Mouse (Mus musculus): ENCODE measurements at regions not wholly inside any gene's neighbourhood (a gene's known extent, or its start where the extent isn't known, plus 50 kb on each side); places are given as distances from the start of the nearest gene placed in this dataset.
A peak's percentile ranks its signal among the peaks of the same experiment; 100 is the strongest.

- Histone ChIP-seq H3K9ac (ENCODE audit: low read depth, low read length) (no peak overlapping the region), H3K4me3 (ENCODE audit: low read length) (no peak overlapping the region), H3K27ac (ENCODE audit: low read depth, low read length) (peak overlapping the region; percentile 81; the same call in 1 of the 2 replicates), H3K4me2 (replicated peaks; ENCODE audit: low read depth, low read length) (no peak overlapping the region), H3K27me3 (ENCODE audit: control insufficient read depth, insufficient read depth, low read length) (peaks cover 3% of the 10 kb centered on the region; the same call in 1 of the 2 replicates), H3K36me3 (ENCODE audit: control insufficient read depth, insufficient read depth, low read length) (no peaks in the 10 kb centered on the region), H3K9me3 (ENCODE audit: control insufficient read depth, low read length) (no peaks in the 10 kb centered on the region), H3K4me1 (ENCODE audit: control insufficient read depth, insufficient read depth, low read length) (peaks cover 23% of the 10 kb centered on the region; the same call in 1 of the 2 replicates)
- peak; percentile 77; the same call in 1 of the 2 replicates for ATAC-seq (ENCODE audit: low FRiP score, low TSS enrichment)
- WGBS: 44% methylated on average over 5 of the region's 5 CpGs
Observed at GRCm38 (mm10) chrX:99291965-99292364, 156.0 kb downstream of the Efnb1 start.

DNA sequence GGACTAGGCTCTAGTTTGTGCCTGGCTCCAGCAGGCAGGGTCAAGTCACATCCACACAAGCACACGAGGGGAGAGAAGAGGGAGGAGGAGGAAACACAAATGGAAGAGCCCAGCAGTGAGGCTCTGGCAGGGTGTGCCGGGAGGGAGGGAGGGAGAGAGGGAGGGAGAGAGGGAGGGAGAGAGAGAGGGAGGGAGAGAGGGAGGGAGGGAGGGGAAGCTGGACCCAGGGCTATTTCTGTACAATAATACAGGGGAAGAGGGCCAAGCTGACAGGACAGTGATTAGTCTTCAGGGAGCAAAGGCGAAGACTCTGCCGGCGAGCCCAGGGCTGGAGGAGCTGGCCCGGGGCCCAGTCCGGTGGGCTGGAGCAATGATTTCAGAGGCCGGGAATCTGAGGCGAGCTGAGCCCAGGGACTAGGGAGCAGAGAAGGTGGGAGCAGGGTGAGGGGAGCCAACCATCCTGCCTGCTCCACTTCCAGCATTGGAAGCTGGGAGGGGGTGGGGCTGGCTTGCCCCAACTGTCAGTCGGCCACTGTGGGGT lies 155.6 kb downstream of the Efnb1 start:
- H3K36me3 ChIP-seq (ENCODE audit: control insufficient read depth, insufficient read depth, low read length): no peaks in the 10 kb centered on the region
- peaks cover 3% of the 10 kb centered on the region; the same call in 1 of the 2 replicates for H3K27me3 ChIP-seq (ENCODE audit: control insufficient read depth, insufficient read depth, low read length)
- H3K9me3 ChIP-seq (ENCODE audit: control insufficient read depth, low read length): no peaks in the 10 kb centered on the region
- peak overlapping the region; percentile 81; the same call in 1 of the 2 replicates for H3K27ac ChIP-seq (ENCODE audit: low read depth, low read length)
- H3K9ac ChIP-seq (ENCODE audit: low read depth, low read length): no peak overlapping the region
- no peak overlapping the region for H3K4me3 ChIP-seq (ENCODE audit: low read length)
- H3K4me1 ChIP-seq (ENCODE audit: control insufficient read depth, insufficient read depth, low read length): peaks cover 23% of the 10 kb centered on the region; the same call in 1 of the 2 replicates
- peak; percentile 84 for ATAC-seq (ENCODE audit: low FRiP score, low TSS enrichment)
- H3K4me2 ChIP-seq (replicated peaks; ENCODE audit: low read depth, low read length): no peak overlapping the region
- 39% methylated on average over 8 of the region's 10 CpGs for WGBS

GRCm38 (mm10) chrX:99287988-99288387 lies 152.1 kb downstream of the Efnb1 start:
- Histone ChIP-seq H3K36me3 (ENCODE audit: control insufficient read depth, insufficient read depth, low read length) (no peaks in the 10 kb centered on the region), H3K9ac (ENCODE audit: low read depth, low read length) (no peak overlapping the region), H3K4me1 (ENCODE audit: control insufficient read depth, insufficient read depth, low read length) (peaks cover 32% of the 10 kb centered on the region; the same call in 1 of the 2 replicates), H3K4me3 (ENCODE audit: low read length) (no peak overlapping the region), H3K27ac (ENCODE audit: low read depth, low read length) (no peak overlapping the region), H3K4me2 (replicated peaks; ENCODE audit: low read depth, low read length) (no peak overlapping the region), H3K27me3 (ENCODE audit: control insufficient read depth, insufficient read depth, low read length) (peaks cover 3% of the 10 kb centered on the region; the same call in 1 of the 2 replicates), H3K9me3 (ENCODE audit: control insufficient read depth, low read length) (no peaks in the 10 kb centered on the region)
- no peak for ATAC-seq (ENCODE audit: low FRiP score, low TSS enrichment)
- 83% methylated on average over 4 of the region's 4 CpGs for WGBS

GRCm38 (mm10) chrX:99286876-99287275 lies 150.9 kb downstream of the Efnb1 start:
- H3K4me3 ChIP-seq (ENCODE audit: low read length): no peak overlapping the region
- no peak overlapping the region for H3K9ac ChIP-seq (ENCODE audit: low read depth, low read length)
- no peak for ATAC-seq (ENCODE audit: low FRiP score, low TSS enrichment)
- H3K27me3 ChIP-seq (ENCODE audit: control insufficient read depth, insufficient read depth, low read length): peaks cover 3% of the 10 kb centered on the region; the same call in 1 of the 2 replicates
- peaks cover 29% of the 10 kb centered on the region for H3K4me1 ChIP-seq (ENCODE audit: control insufficient read depth, insufficient read depth, low read length)
- WGBS: 73% methylated on average over 2 of the region's 2 CpGs
- H3K27ac ChIP-seq (ENCODE audit: low read depth, low read length): no peak overlapping the region
- H3K9me3 ChIP-seq (ENCODE audit: control insufficient read depth, low read length): no peaks in the 10 kb centered on the region
- H3K4me2 ChIP-seq (replicated peaks; ENCODE audit: low read depth, low read length): no peak overlapping the region
- H3K36me3 ChIP-seq (ENCODE audit: control insufficient read depth, insufficient read depth, low read length): no peaks in the 10 kb centered on the region

- no peaks in the 10 kb centered on the region for H3K9me3 ChIP-seq (ENCODE audit: control insufficient read depth, low read length)
- H3K27me3 ChIP-seq (ENCODE audit: control insufficient read depth, insufficient read depth, low read length): peaks cover 3% of the 10 kb centered on the region; the same call in 1 of the 2 replicates
- H3K27ac ChIP-seq (ENCODE audit: low read depth, low read length): peak overlapping the region; percentile 74
- peak; percentile 87 for ATAC-seq (ENCODE audit: low FRiP score, low TSS enrichment)
- peaks cover 28% of the 10 kb centered on the region for H3K4me1 ChIP-seq (ENCODE audit: control insufficient read depth, insufficient read depth, low read length)
- no peak overlapping the region for H3K9ac ChIP-seq (ENCODE audit: low read depth, low read length)
- H3K4me2 ChIP-seq (replicated peaks; ENCODE audit: low read depth, low read length): no peak overlapping the region
- no peak overlapping the region for H3K4me3 ChIP-seq (ENCODE audit: low read length)
- H3K36me3 ChIP-seq (ENCODE audit: control insufficient read depth, insufficient read depth, low read length): no peaks in the 10 kb centered on the region
- 33% methylated on average over 9 of the region's 9 CpGs for WGBS
Observed at GRCm38 (mm10) chrX:99285611-99286010, 149.7 kb downstream of the Efnb1 start.

DNA sequence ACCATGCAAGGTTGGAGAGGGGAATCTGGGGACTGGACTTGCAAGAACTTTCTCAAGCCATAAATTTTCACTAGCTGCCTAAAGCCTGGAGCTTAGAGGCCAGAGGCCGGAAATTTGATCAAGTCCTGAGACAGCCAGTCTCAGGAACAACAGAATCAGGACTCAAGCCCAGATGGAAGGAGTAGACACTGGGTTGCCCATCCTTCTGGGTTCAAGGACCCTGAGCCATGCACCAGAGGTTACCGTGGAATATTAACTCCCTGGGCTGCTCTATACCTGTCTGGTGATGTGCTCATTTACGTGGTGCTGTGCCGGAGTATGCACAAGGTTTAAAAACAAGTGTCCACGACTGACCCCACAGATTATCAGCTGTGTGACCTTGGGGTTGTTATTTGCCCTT lies 145.1 kb downstream of the Efnb1 start:
- Histone ChIP-seq H3K4me1 (ENCODE audit: control insufficient read depth, insufficient read depth, low read length) (peaks cover 21% of the 10 kb centered on the region), H3K27ac (ENCODE audit: low read depth, low read length) (no peak overlapping the region), H3K9me3 (ENCODE audit: control insufficient read depth, low read length) (no peaks in the 10 kb centered on the region), H3K4me2 (replicated peaks; ENCODE audit: low read depth, low read length) (no peak overlapping the region), H3K4me3 (ENCODE audit: low read length) (no peak overlapping the region), H3K9ac (ENCODE audit: low read depth, low read length) (no peak overlapping the region), H3K27me3 (ENCODE audit: control insufficient read depth, insufficient read depth, low read length) (no peaks in the 10 kb centered on the region), H3K36me3 (ENCODE audit: control insufficient read depth, insufficient read depth, low read length) (no peaks in the 10 kb centered on the region)
- 47% methylated on average over 5 of the region's 5 CpGs for WGBS
- ATAC-seq (ENCODE audit: low FRiP score, low TSS enrichment): peak; percentile 53

- H3K36me3 ChIP-seq (ENCODE audit: control insufficient read depth, insufficient read depth, low read length): no peaks in the 10 kb centered on the region
- H3K27ac ChIP-seq (ENCODE audit: low read depth, low read length): no peak overlapping the region
- no peaks in the 10 kb centered on the region for H3K9me3 ChIP-seq (ENCODE audit: control insufficient read depth, low read length)
- peak; percentile 61 for ATAC-seq (ENCODE audit: low FRiP score, low TSS enrichment)
- no peak overlapping the region for H3K4me3 ChIP-seq (ENCODE audit: low read length)
- peaks cover 17% of the 10 kb centered on the region for H3K4me1 ChIP-seq (ENCODE audit: control insufficient read depth, insufficient read depth, low read length)
- no peak overlapping the region for H3K9ac ChIP-seq (ENCODE audit: low read depth, low read length)
- H3K4me2 ChIP-seq (replicated peaks; ENCODE audit: low read depth, low read length): no peak overlapping the region
- no peaks in the 10 kb centered on the region for H3K27me3 ChIP-seq (ENCODE audit: control insufficient read depth, insufficient read depth, low read length)
- whole genome bisulfite sequencing: 48% methylated on average over 5 of the region's 5 CpGs
Observed at GRCm38 (mm10) chrX:99280543-99280942, 144.6 kb downstream of the Efnb1 start.

GRCm38 (mm10) chrX:99275536-99275935 lies 139.6 kb downstream of the Efnb1 start:
- no peak for ATAC-seq (ENCODE audit: low FRiP score, low TSS enrichment)
- Histone ChIP-seq H3K27ac (ENCODE audit: low read depth, low read length) (no peak overlapping the region), H3K4me3 (ENCODE audit: low read length) (no peak overlapping the region), H3K4me1 (ENCODE audit: control insufficient read depth, insufficient read depth, low read length) (no peaks in the 10 kb centered on the region), H3K4me2 (replicated peaks; ENCODE audit: low read depth, low read length) (no peak overlapping the region), H3K9me3 (ENCODE audit: control insufficient read depth, low read length) (no peaks in the 10 kb centered on the region), H3K9ac (ENCODE audit: low read depth, low read length) (no peak overlapping the region), H3K27me3 (ENCODE audit: control insufficient read depth, insufficient read depth, low read length) (no peaks in the 10 kb centered on the region), H3K36me3 (ENCODE audit: control insufficient read depth, insufficient read depth, low read length) (no peaks in the 10 kb centered on the region)
- WGBS: 59% methylated on average over 5 of the region's 5 CpGs

GRCm38 (mm10) chrX:99271908-99272307 lies 136.0 kb downstream of the Efnb1 start:
- WGBS: 78% methylated on average over 3 of the region's 3 CpGs
- H3K4me3 ChIP-seq (ENCODE audit: low read length): no peak overlapping the region
- H3K9ac ChIP-seq (ENCODE audit: low read depth, low read length): no peak overlapping the region
- no peaks in the 10 kb centered on the region for H3K27me3 ChIP-seq (ENCODE audit: control insufficient read depth, insufficient read depth, low read length)
- H3K9me3 ChIP-seq (ENCODE audit: control insufficient read depth, low read length): no peaks in the 10 kb centered on the region
- no peak overlapping the region for H3K27ac ChIP-seq (ENCODE audit: low read depth, low read length)
- no peak overlapping the region for H3K4me2 ChIP-seq (replicated peaks; ENCODE audit: low read depth, low read length)
- 0 out of 2 replicates have a peak, but pooled peaks have one; percentile 32 for ATAC-seq (ENCODE audit: low FRiP score, low TSS enrichment)
- H3K36me3 ChIP-seq (ENCODE audit: control insufficient read depth, insufficient read depth, low read length): no peaks in the 10 kb centered on the region
- no peaks in the 10 kb centered on the region for H3K4me1 ChIP-seq (ENCODE audit: control insufficient read depth, insufficient read depth, low read length)
